Mouse (Mus musculus) heart, postnatal 0 days (tissue): ENCODE data around the gene Anapc7.

Source experiments
- CTCF ChIP-seq: IDR thresholded peaks from 2 replicates; pipeline ENCODE4 v1.5.1; 2016; ENCODE audit warnings: antibody characterized with exemption, control low read depth, low read depth
- EP300 ChIP-seq: IDR thresholded peaks from 2 replicates; pipeline ENCODE4 v1.6.1; 2016; ENCODE audit warnings: antibody characterized with exemption, low read depth

DNA sequence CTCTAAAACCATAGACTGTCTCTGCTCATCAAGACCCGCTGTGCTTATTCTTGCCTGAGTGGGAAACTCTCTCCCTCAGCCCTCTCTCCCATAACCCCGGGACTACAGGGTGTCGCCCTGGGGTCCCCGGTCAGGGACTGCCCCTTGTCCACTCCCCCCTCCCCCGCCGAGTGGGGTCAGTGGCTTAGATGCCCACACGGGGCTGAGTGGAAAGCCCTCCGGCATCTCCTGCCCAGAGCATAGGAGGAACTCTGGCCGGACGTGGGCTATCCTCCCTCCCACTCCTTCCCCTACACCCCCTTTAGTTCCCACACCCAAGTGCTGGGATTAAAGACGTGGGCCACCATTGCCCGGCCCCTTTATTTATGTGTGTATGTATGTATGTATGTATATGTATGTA lies 6.0 kb upstream of the Anapc7 start:
- TF ChIP-seq CTCF (no peak), EP300 (no peak)
